Mouse (Mus musculus) left cerebral cortex, adult 2 months (tissue): ENCODE data around the gene Ddx20. TPM values are rescaled to one million over a fixed set of nuclear protein-coding genes. Genes with fewer than 3 reads are reported as not detected.

ENCODE experiments used
- DNase-seq, 2 experiments: peaks; one replicate each; pipeline ENCODE4 v3.0.0; 2021 to 2022; ENCODE audit warnings: low spot score in 2 of 2, mixed read lengths in 1 of 2; ENCODE audit errors: extremely low spot score in 1 of 2
- H3K27ac ChIP-seq: fragments of 200-600 bp; 2 replicates; pipeline ENCODE4 v1.8.1; 2022
- H3K4me3 ChIP-seq: fragments of 200-600 bp; 2 replicates; pipeline ENCODE4 v1.8.1; 2022
- CTCF ChIP-seq: fragments of 200-600 bp; IDR thresholded peaks from 2 replicates; pipeline ENCODE4 v1.8.1; 2022; ENCODE audit warnings: antibody characterized with exemption, mild to moderate bottlenecking, moderate library complexity
- intact Hi-C: fragments of 180-260 bp; cut with DNase I; formaldehyde crosslinking; loops from one replicate; pipeline ENCODE4 v1.15.1; 2025
- total RNA-seq, 2 experiments: library from RNA; stranded (reverse); gene quantifications; 2 replicates each; pipeline ENCODE4 v1.2.3; 2021

The Ddx20 gene
- total RNA-seq, 2 experiments from 2014 or later = 11.7 to 12.4 TPM

DNA sequence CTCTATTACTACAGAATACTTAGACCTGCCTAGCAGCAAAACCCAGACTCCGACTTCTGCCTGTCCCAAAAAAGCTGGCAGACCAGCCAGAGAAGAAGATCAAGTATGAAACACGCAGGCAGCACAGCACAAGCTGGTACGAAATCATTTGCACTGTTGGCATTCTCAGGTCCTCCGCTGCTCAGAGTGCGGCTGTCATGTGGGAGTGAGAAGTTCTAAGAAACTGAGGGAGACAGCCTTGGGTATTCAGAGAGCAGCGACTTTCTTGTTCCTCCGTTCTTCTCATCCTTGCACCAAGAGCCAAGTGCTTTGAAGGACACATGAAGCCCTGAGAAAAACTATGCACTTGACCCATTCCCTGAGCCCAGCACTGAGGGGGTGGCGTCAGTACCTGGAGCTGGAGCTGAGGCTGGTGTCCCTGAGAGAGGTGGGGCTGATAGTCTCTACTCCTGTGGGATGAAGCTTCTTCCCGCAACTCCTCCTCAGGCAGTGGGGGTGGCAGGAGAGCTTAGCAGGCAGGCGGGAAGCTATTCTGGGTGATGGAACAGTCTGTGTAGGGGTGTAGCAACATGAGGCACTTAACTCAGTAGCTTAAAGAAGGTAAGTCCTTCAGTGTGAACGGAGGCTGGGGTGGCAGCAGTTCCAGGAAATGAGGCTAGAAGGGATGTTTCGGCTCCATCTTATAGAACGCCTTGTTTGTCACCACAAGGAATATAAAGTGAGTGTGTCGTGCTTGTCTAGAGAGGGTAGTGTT lies 6.1 kb upstream of the Ddx20 start:
- TF ChIP-seq CTCF = no peak
- intact Hi-C loops = loop anchor here (1.0 kb wide), 1 partner anchor 12 kb away; no protein-coding TSS in a partner anchor
- DNase-seq = peak; percentile 78 to 81
- H3K27ac ChIP-seq = peak overlapping the region; percentile 92
- H3K4me3 ChIP-seq = no peak overlapping the region

DNA sequence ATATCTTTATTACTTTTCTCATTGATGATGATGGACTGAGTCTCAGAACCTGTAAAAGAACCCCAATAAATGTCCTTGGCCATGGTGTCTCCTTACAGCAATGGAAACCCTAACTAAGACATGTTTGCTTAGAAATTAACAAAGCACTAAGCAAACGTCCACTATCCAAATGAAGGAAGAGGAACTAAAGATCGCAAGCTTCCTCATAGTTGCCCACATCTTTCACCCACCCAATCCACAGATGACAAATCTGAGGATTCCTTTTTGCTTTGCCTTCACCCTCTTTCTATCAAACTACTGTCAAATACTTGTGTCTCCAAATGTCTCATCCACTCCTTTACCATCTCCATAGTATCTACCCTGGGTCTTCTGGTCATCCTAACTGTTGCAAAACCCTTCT lies 1.2 kb upstream of the Ddx20 start:
- Histone ChIP-seq H3K4me3 (no peak overlapping the region), H3K27ac (no peak overlapping the region)
- DNase-seq = peak in 1 of 2 experiments; percentile 5
- intact Hi-C loops = loop anchor here (5.0 kb wide), 2 partner anchors 114 to 209 kb away; partner anchors contain the start of gene Rap1a
- TF ChIP-seq CTCF = no peak

DNA sequence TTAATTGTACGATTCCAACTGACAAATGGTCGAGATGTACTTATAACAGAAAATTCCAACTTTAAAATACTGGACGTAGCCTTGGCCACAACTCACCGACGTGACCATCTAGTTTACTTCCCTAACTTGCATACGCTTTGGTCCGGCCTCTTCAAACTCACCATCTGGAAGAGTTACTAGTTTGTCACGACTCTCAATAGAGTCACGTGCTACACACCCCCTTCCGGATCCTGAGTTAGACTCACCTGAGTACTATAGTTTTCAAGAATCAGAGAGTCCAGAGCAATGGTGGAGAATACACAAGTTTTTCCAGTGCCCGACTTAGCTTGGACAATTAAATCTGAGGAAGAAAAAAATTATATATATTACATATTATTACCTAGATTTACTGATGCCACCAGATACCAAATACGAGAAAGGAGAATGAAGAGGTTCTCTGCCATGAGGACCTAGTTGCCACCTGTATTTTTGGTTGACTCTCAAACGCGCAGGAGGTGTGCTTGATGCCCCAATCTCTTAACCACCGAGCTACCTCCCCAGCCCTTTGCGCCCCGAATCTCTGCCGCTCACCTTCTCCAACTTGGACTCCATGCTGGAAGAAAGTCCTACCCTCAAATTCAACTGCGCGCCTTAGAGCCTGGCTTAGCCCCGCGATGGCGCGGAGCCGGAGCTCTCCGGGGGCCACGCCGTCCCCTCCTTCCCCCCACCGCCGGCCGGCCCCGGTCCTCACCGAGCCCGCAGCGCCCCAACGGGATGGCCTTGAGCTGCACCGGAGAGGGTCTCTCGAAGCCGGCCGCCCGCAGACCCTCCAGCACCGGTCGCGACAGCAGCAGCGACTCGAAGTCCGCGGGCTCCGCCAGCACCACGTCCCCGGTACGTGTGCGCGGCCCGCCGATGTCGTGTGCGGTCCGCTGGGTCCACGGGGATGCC lies 715 bp downstream of the Ddx20 start:
- peak in 1 of 2 experiments; percentile 46 for DNase-seq
- intact Hi-C loops = loop anchor here (1.0 to 5.0 kb wide), 4 partner anchors 40 to 272 kb away; partner anchors contain the start of genes Rap1a and Wdr77
- H3K27ac ChIP-seq = peak overlapping the region; percentile 93
- peak overlapping the region; percentile 57 for H3K4me3 ChIP-seq
- TF ChIP-seq CTCF = no peak

DNA sequence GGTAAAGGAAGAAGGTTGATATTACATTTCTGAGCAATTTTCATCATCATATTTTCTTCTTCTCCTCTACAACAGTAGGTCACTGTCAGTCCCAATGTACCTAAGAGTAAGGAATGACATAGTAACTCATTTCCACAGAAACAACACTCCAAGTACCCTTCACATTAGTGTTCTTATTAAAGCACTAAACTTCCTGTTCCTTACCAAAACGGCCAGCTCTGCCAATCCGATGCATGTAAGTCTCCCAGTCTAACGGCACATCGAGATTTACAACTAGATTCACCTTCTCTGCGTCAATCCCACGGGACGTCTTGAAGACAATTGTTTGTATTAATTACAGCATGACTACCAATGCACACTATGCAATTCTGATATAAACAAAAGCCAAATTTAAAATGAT lies 7.0 kb downstream of the Ddx20 start:
- Histone ChIP-seq H3K4me3 (no peak overlapping the region), H3K27ac (no peak overlapping the region)
- no peak for TF ChIP-seq CTCF
- DNase-seq = no peak
- intact Hi-C loops = no loop called here

DNA sequence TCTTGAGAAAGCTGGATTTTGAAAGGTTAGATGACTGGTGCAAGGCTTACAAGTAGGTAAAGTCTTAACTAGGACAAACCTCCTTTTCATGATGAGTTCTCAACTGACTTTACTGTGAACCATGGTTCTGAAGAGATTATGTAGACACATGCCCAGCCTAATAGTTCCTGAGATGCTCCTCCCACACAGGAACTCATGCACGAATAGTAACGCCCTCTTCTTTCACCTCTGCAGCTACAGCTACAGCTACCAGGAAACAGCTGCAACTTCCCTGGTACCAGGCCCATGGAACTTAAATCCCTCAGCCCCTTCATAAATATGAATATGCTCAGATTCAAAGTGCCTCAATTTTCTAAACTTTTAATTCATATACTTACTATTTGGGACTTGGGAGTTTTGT lies 11.4 kb downstream of the Ddx20 start:
- H3K4me3 ChIP-seq = no peak overlapping the region
- TF ChIP-seq CTCF = no peak
- DNase-seq = no peak
- H3K27ac ChIP-seq = no peak overlapping the region
- intact Hi-C loops = loop anchor here (2.0 to 10.0 kb wide), 3 partner anchors 51 to 769 kb away; no protein-coding TSS in a partner anchor

DNA sequence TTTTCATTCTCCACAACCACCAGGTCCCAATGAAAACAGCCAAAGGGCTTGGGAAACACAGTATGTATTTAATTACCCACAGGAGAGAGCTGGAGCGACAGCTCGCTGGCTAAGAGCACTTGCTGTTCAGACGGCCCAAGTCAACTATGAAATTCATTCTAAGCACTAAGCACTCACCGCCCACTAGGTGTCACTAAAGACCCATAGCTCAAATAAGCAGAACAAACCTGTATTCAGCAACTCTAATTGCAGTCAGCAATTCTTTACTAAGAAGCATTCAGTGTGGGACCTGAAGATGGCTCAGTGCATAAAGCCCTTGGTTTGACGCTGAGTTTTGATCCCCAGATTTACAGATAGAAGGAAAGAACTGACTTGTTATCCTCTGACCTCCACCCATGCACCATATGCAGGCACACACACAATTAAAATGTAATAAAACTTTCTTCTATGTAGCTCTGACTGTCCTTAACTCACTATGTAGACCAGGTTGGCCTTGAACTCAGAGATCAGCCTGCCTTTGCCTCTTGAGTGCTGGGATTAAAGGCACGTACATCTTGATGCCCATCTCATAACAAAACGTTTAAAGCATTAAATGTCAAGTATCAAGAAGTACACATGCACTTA lies 12.7 kb downstream of the Ddx20 start:
- peak; percentile 51 to 67 for DNase-seq
- intact Hi-C loops = loop anchor here (1.0 to 10.0 kb wide), 4 partner anchors 52 to 770 kb away; no protein-coding TSS in a partner anchor
- peak; percentile 96 for TF ChIP-seq CTCF
- Histone ChIP-seq H3K4me3 (no peak overlapping the region), H3K27ac (no peak overlapping the region)

DNA sequence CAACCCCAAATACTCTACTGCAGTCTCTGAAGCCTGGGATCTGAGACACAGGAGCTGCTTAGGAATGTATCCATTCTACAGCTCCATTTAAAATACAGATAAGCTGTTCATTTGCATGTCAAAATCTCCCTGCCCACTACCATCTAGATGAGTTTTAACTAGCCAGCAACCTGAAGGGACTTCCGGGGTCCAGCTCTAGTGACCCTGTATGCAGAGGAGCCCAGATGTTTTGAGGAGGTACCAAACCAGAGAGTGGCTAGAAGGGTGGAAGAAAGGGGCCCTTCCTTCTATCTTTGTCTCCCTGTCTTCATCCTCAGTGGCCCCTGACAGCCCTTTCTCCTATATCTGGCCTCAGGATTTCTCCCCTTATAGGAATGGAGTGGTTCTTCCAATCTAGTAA lies 16.6 kb downstream of the Ddx20 start:
- DNase-seq = no peak
- no peak overlapping the region for H3K4me3 ChIP-seq
- intact Hi-C loops = loop anchor here (10.0 kb wide), 1 partner anchor 774 kb away; no protein-coding TSS in a partner anchor
- TF ChIP-seq CTCF = no peak
- H3K27ac ChIP-seq = no peak overlapping the region

DNA sequence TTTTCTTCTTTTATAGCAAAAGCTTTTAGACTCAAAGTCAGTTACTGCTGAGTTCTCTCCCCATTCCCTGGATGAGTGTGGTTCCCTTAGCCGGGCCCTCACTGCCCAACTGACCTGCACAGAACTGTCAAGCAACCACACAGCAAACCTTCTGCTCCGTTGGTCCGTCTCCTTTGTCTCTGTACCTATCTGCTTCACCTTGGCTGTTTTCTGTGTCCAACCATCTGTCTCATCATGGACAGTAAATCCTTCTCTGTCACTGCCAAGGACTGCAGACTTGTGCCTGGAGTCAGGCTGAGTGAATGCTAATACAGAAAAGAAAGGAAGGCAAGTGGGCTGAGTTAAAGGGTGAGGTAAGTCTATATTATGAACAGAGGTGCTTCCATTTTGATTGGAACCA lies 17.6 kb downstream of the Ddx20 start:
- no peak overlapping the region for H3K27ac ChIP-seq
- intact Hi-C loops = loop anchor here (10.0 kb wide), 1 partner anchor 775 kb away; no protein-coding TSS in a partner anchor
- no peak overlapping the region for H3K4me3 ChIP-seq
- TF ChIP-seq CTCF = no peak
- no peak for DNase-seq

DNA sequence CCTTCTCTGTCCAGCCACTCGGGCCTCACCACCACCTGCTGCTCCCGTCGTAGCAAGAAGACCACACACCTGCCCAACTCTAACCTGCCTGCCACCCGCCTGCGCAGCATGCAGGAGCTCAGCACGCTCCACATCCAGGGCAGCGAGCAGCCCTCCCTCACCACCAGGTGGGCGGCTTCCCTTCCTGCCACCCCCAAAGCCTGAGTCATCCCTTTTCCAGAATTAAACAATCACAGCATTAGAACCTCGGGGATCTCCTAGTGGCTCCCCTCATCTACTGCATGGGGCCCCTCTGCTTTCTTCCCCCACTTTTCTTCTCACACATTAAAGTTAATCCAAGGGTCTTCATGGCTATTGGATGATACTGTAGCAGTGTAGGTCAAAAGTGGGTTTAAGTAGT lies 19.2 kb downstream of the Ddx20 start:
- Histone ChIP-seq H3K4me3 (no peak overlapping the region), H3K27ac (no peak overlapping the region)
- intact Hi-C loops = no loop called here
- peak; percentile 40 for TF ChIP-seq CTCF
- DNase-seq = peak; percentile 53 to 59

DNA sequence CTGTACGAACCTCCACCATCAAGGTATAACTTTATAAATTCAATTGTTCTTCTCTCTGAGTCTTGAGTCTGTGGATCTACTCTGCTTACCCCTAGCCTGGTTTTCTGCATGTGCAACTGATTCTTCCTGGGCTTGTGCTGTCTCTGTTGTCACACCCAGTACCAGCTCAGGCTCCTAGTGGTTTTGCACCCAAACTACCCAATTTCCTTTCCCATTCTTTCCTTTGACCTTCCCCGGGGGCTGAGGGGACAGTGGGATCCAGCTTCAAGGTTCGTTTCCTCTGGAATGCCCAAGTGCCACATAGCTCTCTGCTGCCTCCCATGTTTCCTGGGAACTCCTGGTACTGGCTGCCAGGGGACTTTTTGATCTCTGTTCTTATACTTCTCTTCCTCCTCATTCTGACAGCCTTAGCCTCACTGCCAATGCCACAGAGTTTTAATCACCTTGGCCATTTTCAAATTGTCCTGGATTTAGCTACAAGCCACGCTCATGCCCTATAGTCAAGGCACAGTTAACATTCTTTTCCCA lies 20.3 kb downstream of the Ddx20 start:
- DNase-seq = no peak
- peak; percentile 14; the same call in 1 of the 2 replicates for TF ChIP-seq CTCF
- Histone ChIP-seq H3K27ac (no peak overlapping the region), H3K4me3 (no peak overlapping the region)
- intact Hi-C loops = no loop called here

DNA sequence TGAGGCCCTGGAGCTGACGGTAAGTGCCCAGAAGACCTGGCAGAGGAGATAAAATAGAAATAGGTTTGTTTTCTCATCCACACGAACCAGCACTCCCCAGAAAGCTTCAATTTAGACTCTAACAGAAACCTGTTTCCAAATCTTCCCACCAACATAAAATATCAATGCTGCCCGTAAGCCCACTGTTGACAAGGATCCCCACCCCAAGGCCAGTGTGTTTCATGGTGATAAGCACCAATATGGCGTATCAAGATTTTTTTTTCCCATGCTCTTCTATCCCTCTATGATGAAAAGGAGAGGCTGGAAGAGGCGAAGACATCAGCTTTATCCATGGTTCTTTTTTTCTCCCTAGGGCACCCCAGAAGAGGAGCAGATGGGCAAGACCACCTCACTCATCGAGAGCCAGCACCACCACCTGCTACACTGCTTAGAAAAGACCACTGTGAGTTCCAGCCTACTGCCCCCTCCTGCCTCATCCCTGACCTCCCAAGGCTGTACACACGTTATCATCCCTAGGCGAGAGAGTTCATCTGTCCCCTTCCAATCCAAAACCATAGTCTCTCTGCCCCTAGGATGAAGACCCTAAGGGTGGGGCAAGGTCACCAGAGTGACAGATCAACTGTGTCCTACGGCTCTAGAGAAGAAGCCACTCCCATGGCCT lies 22.1 kb downstream of the Ddx20 start:
- no peak for TF ChIP-seq CTCF
- H3K27ac ChIP-seq = no peak overlapping the region
- intact Hi-C loops = no loop called here
- DNase-seq = no peak
- H3K4me3 ChIP-seq = no peak overlapping the region
